Mouse (Mus musculus) liver, postnatal 0 days (tissue): ENCODE measurements around the gene Slx1b.
"Not testable (repeated sequence)": the region's sequence is repeated elsewhere in the genome, so short reads cannot be mapped to it uniquely, and the experiment has no call there.

ENCODE experiments used
- CTCF ChIP-seq: sonication (generic); IDR thresholded peaks from 2 replicates; pipeline ENCODE4 v1.5.1; 2016; ENCODE audit warnings: antibody characterized with exemption, low read depth
- EP300 ChIP-seq: IDR thresholded peaks from 2 replicates; pipeline ENCODE4 v1.6.1; 2016; ENCODE audit warnings: antibody characterized with exemption, low read depth, mild to moderate bottlenecking

DNA sequence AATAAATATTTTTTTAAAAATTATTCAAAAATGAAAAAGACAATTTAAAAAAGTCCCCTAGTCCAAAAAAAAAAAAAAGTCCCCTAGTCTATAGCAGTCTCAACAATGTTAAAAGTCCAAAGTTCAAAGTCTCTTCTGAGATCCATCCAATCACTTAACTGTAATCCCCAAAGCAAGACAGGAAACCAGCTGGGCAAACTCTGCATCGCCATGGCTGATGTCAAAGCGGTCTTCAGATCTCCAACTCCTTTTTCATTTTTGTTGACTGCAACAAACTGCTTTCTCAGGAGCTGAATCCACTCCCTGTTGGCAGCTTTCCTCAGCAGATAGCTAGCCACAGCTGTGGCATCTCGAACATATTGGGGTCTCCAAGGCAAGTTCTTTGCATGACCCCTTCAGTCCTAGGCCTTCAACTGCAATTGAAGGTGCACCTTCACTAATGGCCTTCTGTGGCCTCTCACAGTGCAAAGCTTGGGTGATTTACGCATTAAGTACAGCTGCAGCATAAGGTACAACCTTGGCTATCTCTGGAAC, 34.7 kb upstream of the Slx1b start:
- TF ChIP-seq CTCF, EP300: not testable (repeated sequence)
